Mouse (Mus musculus): ENCODE results near the gene Gpc5. TPM values are rescaled to one million over a fixed set of nuclear protein-coding genes. Genes with fewer than 3 reads are reported as not detected.

Gene Gpc5
- polyA plus RNA-seq, 1 experiment from 2014 or later: 2.0 TPM

DNA sequence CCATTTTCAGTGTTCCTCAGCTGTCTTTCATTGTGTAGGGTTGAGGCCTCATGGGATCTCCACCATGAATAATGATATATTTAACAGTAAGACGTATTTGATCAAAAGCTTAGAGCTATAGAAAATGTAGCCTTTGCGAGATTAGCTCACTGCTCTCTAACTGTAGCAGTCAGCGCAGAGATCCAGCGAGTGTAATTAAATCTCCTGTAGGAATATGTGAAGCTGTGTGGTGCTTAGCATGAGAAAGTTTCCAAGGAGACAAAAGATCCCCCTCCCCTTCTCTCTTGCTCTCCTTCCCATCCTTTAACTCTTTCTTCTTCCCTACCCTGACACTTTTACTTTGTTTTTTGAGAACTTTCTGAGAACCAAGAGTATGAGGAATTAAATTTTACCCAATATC, 64.6 kb downstream of the Gpc5 start:
- Histone ChIP-seq H3K4me2 (replicated peaks) (no peak overlapping the region), H3K27me3 (no peaks in the 10 kb centered on the region), H3K4me1 (no peaks in the 10 kb centered on the region), H3K4me3 (no peak overlapping the region), H3K36me3 (no peaks in the 10 kb centered on the region), H3K27ac (no peak overlapping the region), H3K9ac (no peak overlapping the region), H3K9me3 (replicated peaks) (no peaks in the 10 kb centered on the region)
- no peak for ATAC-seq (ENCODE audit: low FRiP score)
- WGBS: 67% methylated on average over 4 of the region's 4 CpGs

GRCm38 (mm10) chr14:115177322-115177836, 85.4 kb downstream of the Gpc5 start:
- ATAC-seq (ENCODE audit: low FRiP score): no peak
- WGBS: 73% methylated on average over 3 of the region's 3 CpGs
- no peaks in the 10 kb centered on the region for H3K27me3 ChIP-seq

GRCm38 (mm10) chr14:115179925-115180324, 87.9 kb downstream of the Gpc5 start:
- Histone ChIP-seq H3K36me3 (no peaks in the 10 kb centered on the region), H3K27ac (no peak overlapping the region), H3K9me3 (replicated peaks) (no peaks in the 10 kb centered on the region), H3K9ac (no peak overlapping the region), H3K4me2 (replicated peaks) (no peak overlapping the region), H3K27me3 (no peaks in the 10 kb centered on the region), H3K4me1 (no peaks in the 10 kb centered on the region), H3K4me3 (no peak overlapping the region)
- WGBS: 82% methylated on average over 5 of the region's 5 CpGs
- ATAC-seq (ENCODE audit: low FRiP score): no peak

More at GRCm38 (mm10) chr14:115177322-115177836, 85.4 kb downstream of the Gpc5 start:
- Histone ChIP-seq H3K4me2 (replicated peaks) (no peak overlapping the region), H3K4me1 (no peaks in the 10 kb centered on the region), H3K9ac (no peak overlapping the region), H3K36me3 (no peaks in the 10 kb centered on the region), H3K4me3 (no peak overlapping the region), H3K9me3 (replicated peaks) (no peaks in the 10 kb centered on the region), H3K27ac (no peak overlapping the region)

GRCm38 (mm10) chr14:115188256-115188655, 96.2 kb downstream of the Gpc5 start:
- no peaks in the 10 kb centered on the region for H3K27me3 ChIP-seq
- ATAC-seq (ENCODE audit: low FRiP score): no peak
- 84% methylated on average over 8 of the region's 8 CpGs for WGBS

GRCm38 (mm10) chr14:115228075-115228474, 136.1 kb downstream of the Gpc5 start:
- no peaks in the 10 kb centered on the region for H3K27me3 ChIP-seq
- H3K4me1 ChIP-seq: no peaks in the 10 kb centered on the region
- no peaks in the 10 kb centered on the region for H3K9me3 ChIP-seq (replicated peaks)
- WGBS: 77% methylated on average over 5 of the region's 5 CpGs
- no peak overlapping the region for H3K27ac ChIP-seq
- H3K4me3 ChIP-seq: no peak overlapping the region
- H3K36me3 ChIP-seq: no peaks in the 10 kb centered on the region
- H3K9ac ChIP-seq: no peak overlapping the region
- no peak for ATAC-seq (ENCODE audit: low FRiP score)
- H3K4me2 ChIP-seq (replicated peaks): no peak overlapping the region

More at GRCm38 (mm10) chr14:115188256-115188655, 96.2 kb downstream of the Gpc5 start:
- Histone ChIP-seq H3K9me3 (replicated peaks) (no peaks in the 10 kb centered on the region), H3K4me3 (no peak overlapping the region), H3K27ac (no peak overlapping the region), H3K4me2 (replicated peaks) (no peak overlapping the region), H3K9ac (no peak overlapping the region), H3K36me3 (no peaks in the 10 kb centered on the region), H3K4me1 (no peaks in the 10 kb centered on the region)

DNA sequence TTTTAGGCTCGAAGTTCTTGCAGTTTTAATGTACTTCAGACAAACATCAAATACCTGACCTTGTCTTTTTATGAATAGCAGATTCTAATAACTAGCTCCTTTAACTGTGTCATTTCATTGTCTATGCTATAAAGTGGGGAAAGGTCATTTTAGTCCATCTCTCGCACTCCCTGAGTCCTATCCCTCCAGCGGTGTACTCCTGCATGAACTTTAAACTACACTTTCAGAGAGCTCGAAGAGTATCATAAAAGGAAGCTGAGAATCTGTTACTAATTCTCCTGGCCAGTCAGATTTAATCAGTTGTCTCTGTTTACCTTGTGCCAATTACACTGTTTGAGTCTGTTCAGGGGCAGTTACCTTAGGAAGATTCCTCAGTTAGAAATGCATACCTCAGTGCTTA, 144.4 kb downstream of the Gpc5 start:
- Histone ChIP-seq H3K36me3 (no peaks in the 10 kb centered on the region), H3K27ac (no peak overlapping the region), H3K27me3 (no peaks in the 10 kb centered on the region), H3K4me2 (replicated peaks) (no peak overlapping the region), H3K4me3 (no peak overlapping the region), H3K9ac (no peak overlapping the region), H3K4me1 (no peaks in the 10 kb centered on the region), H3K9me3 (replicated peaks) (no peaks in the 10 kb centered on the region)
- WGBS: 69% methylated on average over 4 of the region's 4 CpGs
- ATAC-seq (ENCODE audit: low FRiP score): no peak

GRCm38 (mm10) chr14:115240621-115241373, 148.8 kb downstream of the Gpc5 start:
- Histone ChIP-seq H3K9ac (no peak overlapping the region), H3K27me3 (no peaks in the 10 kb centered on the region), H3K4me1 (no peaks in the 10 kb centered on the region), H3K4me2 (replicated peaks) (no peak overlapping the region), H3K27ac (no peak overlapping the region), H3K36me3 (no peaks in the 10 kb centered on the region), H3K4me3 (no peak overlapping the region), H3K9me3 (replicated peaks) (no peaks in the 10 kb centered on the region)
- WGBS: 65% methylated on average over 4 of the region's 4 CpGs
- ATAC-seq (ENCODE audit: low FRiP score): no peak

DNA sequence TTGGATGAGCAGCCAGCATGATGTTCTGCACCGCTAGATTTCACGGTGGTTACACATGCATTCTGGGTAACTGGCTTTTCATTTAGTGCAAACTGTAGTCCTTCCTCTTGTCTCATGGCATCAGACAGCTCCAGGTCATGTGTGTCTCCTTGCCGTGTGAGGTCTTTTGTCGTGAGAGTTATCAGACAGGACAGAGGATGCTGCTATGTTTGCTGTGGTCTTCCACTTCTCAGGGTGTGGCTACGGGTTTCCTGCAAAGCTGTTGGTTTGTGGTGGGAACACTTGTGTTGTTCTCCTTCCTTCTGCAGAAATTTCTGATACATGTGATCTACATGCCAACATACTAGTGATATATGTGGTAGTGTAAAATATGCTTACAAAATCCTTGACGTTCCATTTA, 158.5 kb downstream of the Gpc5 start:
- Histone ChIP-seq H3K9me3 (replicated peaks) (no peaks in the 10 kb centered on the region), H3K4me1 (no peaks in the 10 kb centered on the region), H3K4me2 (replicated peaks) (no peak overlapping the region), H3K9ac (no peak overlapping the region), H3K27me3 (no peaks in the 10 kb centered on the region), H3K4me3 (no peak overlapping the region), H3K36me3 (no peaks in the 10 kb centered on the region), H3K27ac (no peak overlapping the region)
- ATAC-seq (ENCODE audit: low FRiP score): no peak
- 90% methylated on average over 6 of the region's 6 CpGs for WGBS

DNA sequence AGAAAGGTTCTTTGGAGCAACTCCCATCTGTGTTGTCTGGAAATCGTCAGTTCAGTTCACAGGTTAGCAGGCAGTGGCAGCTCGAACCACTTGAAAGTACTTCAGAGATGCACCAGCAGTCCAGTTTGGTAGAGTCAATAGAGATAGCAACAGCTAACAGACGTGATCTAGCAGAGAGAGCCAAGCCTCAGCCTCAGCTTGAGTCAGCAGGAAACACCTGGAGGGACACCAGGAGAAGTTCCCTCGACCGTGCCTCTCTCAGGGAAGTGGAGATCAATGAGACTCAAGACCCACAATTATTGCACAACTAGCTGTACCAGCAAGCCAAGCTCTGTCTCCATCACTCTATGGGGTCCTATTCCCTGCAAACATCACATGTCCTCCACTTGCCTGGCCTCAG, 159.8 kb downstream of the Gpc5 start:
- Histone ChIP-seq H3K4me1 (no peaks in the 10 kb centered on the region), H3K27ac (no peak overlapping the region), H3K9ac (no peak overlapping the region), H3K36me3 (no peaks in the 10 kb centered on the region), H3K4me3 (no peak overlapping the region), H3K4me2 (replicated peaks) (no peak overlapping the region), H3K27me3 (no peaks in the 10 kb centered on the region), H3K9me3 (replicated peaks) (no peaks in the 10 kb centered on the region)
- ATAC-seq (ENCODE audit: low FRiP score): no peak
- WGBS: 82% methylated on average over 5 of the region's 5 CpGs

- 91% methylated on average over 3 of the region's 3 CpGs for WGBS
- H3K27ac ChIP-seq: no peak overlapping the region
- H3K36me3 ChIP-seq: no peaks in the 10 kb centered on the region
- no peak overlapping the region for H3K4me3 ChIP-seq
- H3K27me3 ChIP-seq: no peaks in the 10 kb centered on the region
- no peaks in the 10 kb centered on the region for H3K9me3 ChIP-seq (replicated peaks)
- no peak overlapping the region for H3K9ac ChIP-seq
- no peak overlapping the region for H3K4me2 ChIP-seq (replicated peaks)
- H3K4me1 ChIP-seq: no peaks in the 10 kb centered on the region
- no peak for ATAC-seq (ENCODE audit: low FRiP score)
Observed at GRCm38 (mm10) chr14:115253155-115253554, 161.1 kb downstream of the Gpc5 start.

- 95% methylated on average over 2 of the region's 2 CpGs for WGBS
- H3K9me3 ChIP-seq (replicated peaks): no peaks in the 10 kb centered on the region
- no peak overlapping the region for H3K27ac ChIP-seq
- no peaks in the 10 kb centered on the region for H3K4me1 ChIP-seq
- no peak overlapping the region for H3K4me2 ChIP-seq (replicated peaks)
- no peaks in the 10 kb centered on the region for H3K36me3 ChIP-seq
- ATAC-seq (ENCODE audit: low FRiP score): no peak
- H3K9ac ChIP-seq: no peak overlapping the region
- H3K4me3 ChIP-seq: no peak overlapping the region
- no peaks in the 10 kb centered on the region for H3K27me3 ChIP-seq
Observed at GRCm38 (mm10) chr14:115253685-115254084, 161.7 kb downstream of the Gpc5 start.

- Histone ChIP-seq H3K36me3 (no peaks in the 10 kb centered on the region), H3K4me1 (no peaks in the 10 kb centered on the region), H3K4me3 (no peak overlapping the region), H3K27ac (no peak overlapping the region), H3K27me3 (no peaks in the 10 kb centered on the region), H3K9me3 (replicated peaks) (no peaks in the 10 kb centered on the region), H3K9ac (no peak overlapping the region), H3K4me2 (replicated peaks) (no peak overlapping the region)
- no peak for ATAC-seq (ENCODE audit: low FRiP score)
- WGBS: 88% methylated on average over 6 of the region's 6 CpGs
Observed at GRCm38 (mm10) chr14:115269703-115270402, 177.8 kb downstream of the Gpc5 start.

Measured in hindbrain, embryonic 12.5 days (tissue).